Mouse (Mus musculus) heart, embryonic 12.5 days (tissue): ENCODE measurements around the gene Celf5. TPM values are rescaled to one million over a fixed set of nuclear protein-coding genes. Genes with fewer than 3 reads are reported as not detected.

Source experiments
- ATAC-seq: fragments of 200-750 bp; cut with Nextera tagmentation; 2 replicates; pipeline ENCODE4 v1.8.0; 2017; ENCODE audit warnings: moderate TSS enrichment, moderate library complexity; ENCODE audit not compliant: insufficient number of reproducible peaks, low FRiP score
- H3K27ac ChIP-seq: fragments of 300-500 bp; sonication (generic); 2 replicates; pipeline ENCODE4 v1.5.1; 2016; ENCODE audit warnings: mild to moderate bottlenecking, moderate library complexity; ENCODE audit not compliant: poor library complexity, severe bottlenecking
- H3K27me3 ChIP-seq: fragments of 300-500 bp; sonication (generic); replicated peaks from 2 replicates; pipeline ENCODE4 v1.6.1; 2016; ENCODE audit warnings: mild to moderate bottlenecking, moderate library complexity
- H3K36me3 ChIP-seq: fragments of 300-500 bp; sonication (generic); 2 replicates; pipeline ENCODE4 v1.6.1; 2016; ENCODE audit warnings: mild to moderate bottlenecking, moderate library complexity
- H3K4me1 ChIP-seq: fragments of 300-500 bp; sonication (generic); replicated peaks from 2 replicates; pipeline ENCODE4 v1.6.1; 2016; ENCODE audit warnings: mild to moderate bottlenecking
- H3K4me2 ChIP-seq: fragments of 300-500 bp; sonication (generic); 2 replicates; pipeline ENCODE4 v1.6.1; 2016; ENCODE audit warnings: mild to moderate bottlenecking, moderate library complexity
- H3K4me3 ChIP-seq: fragments of 300-500 bp; sonication (generic); 2 replicates; pipeline ENCODE4 v1.5.1; 2016; ENCODE audit warnings: mild to moderate bottlenecking
- H3K9ac ChIP-seq: fragments of 300-500 bp; sonication (generic); 2 replicates; pipeline ENCODE4 v1.6.1; 2016; ENCODE audit warnings: mild to moderate bottlenecking, moderate library complexity
- H3K9me3 ChIP-seq: fragments of 300-500 bp; sonication (generic); replicated peaks from 2 replicates; pipeline ENCODE4 v1.6.1; 2016; ENCODE audit warnings: mild to moderate bottlenecking, moderate library complexity
- whole genome bisulfite sequencing: fragments of 180-500 bp; shearing (Covaris S2); methylation state at CpG from one replicate; pipeline ENCODE4 v1.1.7; 2016; 5-methylcytosine and 5-hydroxymethylcytosine counted together
- polyA plus RNA-seq: library from polyadenylated mRNA; unstranded; fragments of >200 nt; fragmentation: Nextera tagmentation; extraction: Ambion mirVana; gene quantifications from 2 replicates; pipeline ENCODE4 v1.2.1, GENCODE M21; 2016

The Celf5 gene
- polyA plus RNA-seq, 1 experiment from 2014 or later: 0.19 TPM

- peaks cover 3% of the 10 kb centered on the region for H3K4me1 ChIP-seq
- WGBS: 79% methylated on average over 5 of the region's 5 CpGs
These were observed 13.3 kb downstream of the Celf5 start for GRCm38 (mm10) chr10:81469253-81469652.

GRCm38 (mm10) chr10:81467670-81468235, 14.8 kb downstream of the Celf5 start:
- Histone ChIP-seq H3K27ac (no peak overlapping the region), H3K9ac (no peak overlapping the region), H3K9me3 (no peaks in the 10 kb centered on the region), H3K4me3 (no peak overlapping the region), H3K36me3 (no peaks in the 10 kb centered on the region), H3K4me2 (no peak overlapping the region), H3K27me3 (peaks cover 100% of the 10 kb centered on the region), H3K4me1 (peaks cover 7% of the 10 kb centered on the region)
- WGBS: 78% methylated on average over 16 of the region's 16 CpGs
- no peak for ATAC-seq

More at GRCm38 (mm10) chr10:81469253-81469652, 13.3 kb downstream of the Celf5 start:
- peaks cover 100% of the 10 kb centered on the region for H3K27me3 ChIP-seq
- ATAC-seq: no peak
- H3K9ac ChIP-seq: no peak overlapping the region
- H3K9me3 ChIP-seq: no peaks in the 10 kb centered on the region
- no peaks in the 10 kb centered on the region for H3K36me3 ChIP-seq
- H3K4me2 ChIP-seq: no peak overlapping the region
- H3K27ac ChIP-seq: no peak overlapping the region
- no peak overlapping the region for H3K4me3 ChIP-seq

- Histone ChIP-seq H3K4me2 (no peak overlapping the region), H3K36me3 (no peaks in the 10 kb centered on the region), H3K9me3 (no peaks in the 10 kb centered on the region), H3K9ac (no peak overlapping the region), H3K4me3 (no peak overlapping the region), H3K27ac (no peak overlapping the region), H3K27me3 (peaks cover 100% of the 10 kb centered on the region), H3K4me1 (peaks cover 7% of the 10 kb centered on the region)
- 52% methylated on average over 14 of the region's 14 CpGs for WGBS
- no peak for ATAC-seq
These were observed 15.6 kb downstream of the Celf5 start for GRCm38 (mm10) chr10:81466881-81467280.

GRCm38 (mm10) chr10:81466066-81466465, 16.4 kb downstream of the Celf5 start:
- H3K9ac ChIP-seq: no peak overlapping the region
- 78% methylated on average over 2 of the region's 2 CpGs for WGBS
- no peak overlapping the region for H3K27ac ChIP-seq
- H3K4me2 ChIP-seq: no peak overlapping the region
- H3K9me3 ChIP-seq: no peaks in the 10 kb centered on the region
- H3K27me3 ChIP-seq: peaks cover 100% of the 10 kb centered on the region
- H3K36me3 ChIP-seq: no peaks in the 10 kb centered on the region
- no peak for ATAC-seq
- H3K4me3 ChIP-seq: no peak overlapping the region
- H3K4me1 ChIP-seq: peaks cover 7% of the 10 kb centered on the region

GRCm38 (mm10) chr10:81465265-81465645, 17.3 kb downstream of the Celf5 start:
- ATAC-seq: no peak
- Histone ChIP-seq H3K27me3 (peaks cover 100% of the 10 kb centered on the region), H3K4me3 (no peak overlapping the region), H3K9ac (no peak overlapping the region), H3K27ac (no peak overlapping the region), H3K9me3 (no peaks in the 10 kb centered on the region), H3K36me3 (no peaks in the 10 kb centered on the region), H3K4me2 (no peak overlapping the region), H3K4me1 (peaks cover 7% of the 10 kb centered on the region)
- WGBS: 0% methylated on average over 5 of the region's 5 CpGs

GRCm38 (mm10) chr10:81464405-81465264, 17.9 kb downstream of the Celf5 start:
- H3K27me3 ChIP-seq: peaks cover 100% of the 10 kb centered on the region
- ATAC-seq: peak; percentile 65
- peak overlapping the region; percentile 33 for H3K4me3 ChIP-seq
- peak overlapping the region; percentile 59 for H3K4me2 ChIP-seq
- H3K9me3 ChIP-seq: no peaks in the 10 kb centered on the region
- peaks cover 7% of the 10 kb centered on the region for H3K4me1 ChIP-seq
- no peak overlapping the region for H3K27ac ChIP-seq
- WGBS: 3% methylated on average over 33 of the region's 33 CpGs
- H3K9ac ChIP-seq: no peak overlapping the region
- H3K36me3 ChIP-seq: no peaks in the 10 kb centered on the region

- 65% methylated on average over 4 of the region's 4 CpGs for WGBS
- Histone ChIP-seq H3K27ac (no peak overlapping the region), H3K4me2 (no peak overlapping the region), H3K9me3 (no peaks in the 10 kb centered on the region), H3K27me3 (peaks cover 100% of the 10 kb centered on the region), H3K36me3 (no peaks in the 10 kb centered on the region), H3K9ac (no peak overlapping the region), H3K4me1 (peaks cover 7% of the 10 kb centered on the region), H3K4me3 (no peak overlapping the region)
- ATAC-seq: no peak
These were observed 19.0 kb downstream of the Celf5 start for GRCm38 (mm10) chr10:81463531-81463930.

DNA sequence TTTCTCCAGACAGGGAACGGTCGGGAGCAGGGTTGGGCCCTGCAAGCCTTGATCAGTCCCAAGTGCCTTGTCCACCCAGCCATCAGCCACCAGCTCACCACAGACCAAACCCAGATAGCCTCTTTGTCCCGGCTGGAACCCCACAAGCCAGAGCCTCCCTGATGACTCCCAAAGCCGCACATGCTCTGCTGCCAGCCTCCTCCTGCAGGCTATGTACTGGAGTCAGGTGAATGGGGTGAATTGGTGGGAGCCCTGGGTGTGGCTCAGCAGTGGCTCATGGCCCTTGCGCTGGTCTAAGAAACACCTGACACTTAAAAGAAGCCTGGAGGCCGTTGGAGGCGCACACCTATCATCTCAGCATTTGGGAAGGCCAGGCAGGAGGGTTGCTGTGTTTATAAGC, 19.6 kb downstream of the Celf5 start:
- WGBS: 74% methylated on average over 7 of the region's 7 CpGs
- no peak overlapping the region for H3K9ac ChIP-seq
- H3K4me3 ChIP-seq: no peak overlapping the region
- peaks cover 7% of the 10 kb centered on the region for H3K4me1 ChIP-seq
- no peak overlapping the region for H3K27ac ChIP-seq
- no peaks in the 10 kb centered on the region for H3K9me3 ChIP-seq
- no peak overlapping the region for H3K4me2 ChIP-seq
- H3K27me3 ChIP-seq: peaks cover 100% of the 10 kb centered on the region
- ATAC-seq: no peak
- H3K36me3 ChIP-seq: no peaks in the 10 kb centered on the region

GRCm38 (mm10) chr10:81462415-81462804, 20.1 kb downstream of the Celf5 start:
- Histone ChIP-seq H3K4me3 (no peak overlapping the region), H3K36me3 (no peaks in the 10 kb centered on the region), H3K9ac (no peak overlapping the region), H3K9me3 (no peaks in the 10 kb centered on the region), H3K27ac (no peak overlapping the region), H3K27me3 (peaks cover 100% of the 10 kb centered on the region), H3K4me2 (no peak overlapping the region), H3K4me1 (peaks cover 7% of the 10 kb centered on the region)
- WGBS: 33% methylated on average over 7 of the region's 7 CpGs
- no peak for ATAC-seq

- no peak for ATAC-seq
- H3K9me3 ChIP-seq: no peaks in the 10 kb centered on the region
- H3K4me2 ChIP-seq: no peak overlapping the region
- no peak overlapping the region; the same call in 1 of the 2 replicates for H3K9ac ChIP-seq
- peaks cover 100% of the 10 kb centered on the region for H3K27me3 ChIP-seq
- no peak overlapping the region for H3K4me3 ChIP-seq
- 6% methylated on average over 16 of the region's 16 CpGs for WGBS
- H3K4me1 ChIP-seq: peaks cover 7% of the 10 kb centered on the region
- no peaks in the 10 kb centered on the region for H3K36me3 ChIP-seq
- H3K27ac ChIP-seq: no peak overlapping the region
These were observed 20.7 kb downstream of the Celf5 start for GRCm38 (mm10) chr10:81461673-81462414.

DNA sequence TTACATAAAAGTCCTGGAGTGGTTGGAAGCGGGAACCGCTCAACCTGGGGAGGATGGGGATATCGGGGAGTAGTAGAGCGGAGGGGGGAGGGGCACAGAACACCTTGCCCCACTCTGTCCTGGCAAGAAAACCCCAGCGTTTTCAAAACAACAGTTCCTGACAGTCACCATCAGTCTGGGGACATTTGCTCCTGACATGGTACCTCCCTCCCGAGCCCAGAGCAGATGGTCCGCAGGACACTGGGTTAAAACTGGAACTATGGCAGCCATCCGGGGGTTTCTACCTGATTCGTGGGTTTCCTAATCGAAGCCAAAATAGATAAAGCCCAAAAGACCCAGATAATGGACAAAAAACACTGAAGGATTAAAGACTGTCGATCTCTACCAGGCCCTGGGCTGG, 21.6 kb downstream of the Celf5 start:
- peaks cover 100% of the 10 kb centered on the region for H3K27me3 ChIP-seq
- H3K4me3 ChIP-seq: no peak overlapping the region
- no peak overlapping the region for H3K4me2 ChIP-seq
- no peak overlapping the region for H3K27ac ChIP-seq
- ATAC-seq: no peak
- H3K9me3 ChIP-seq: no peaks in the 10 kb centered on the region
- 34% methylated on average over 11 of the region's 11 CpGs for WGBS
- peaks cover 7% of the 10 kb centered on the region for H3K4me1 ChIP-seq
- no peaks in the 10 kb centered on the region for H3K36me3 ChIP-seq
- no peak overlapping the region for H3K9ac ChIP-seq
